Mouse (Mus musculus): ENCODE results near the gene Gm49318. TPM values are rescaled to one million over a fixed set of nuclear protein-coding genes. Genes with fewer than 3 reads are reported as not detected.

The Gm49318 gene
- not detected in 2 replicates for polyA plus RNA-seq (2015; fragmentation: Nextera tagmentation; extraction: Ambion mirVana)

GRCm38 (mm10) chr9:22070791-22071573 lies at the start of gene Gm49318, which contains the start of gene Zfp653:
Gene Gm49318 (minus strand): TSS chr9:22071259.
Gene Zfp653 (minus strand): TSS chr9:22071376.

DNA sequence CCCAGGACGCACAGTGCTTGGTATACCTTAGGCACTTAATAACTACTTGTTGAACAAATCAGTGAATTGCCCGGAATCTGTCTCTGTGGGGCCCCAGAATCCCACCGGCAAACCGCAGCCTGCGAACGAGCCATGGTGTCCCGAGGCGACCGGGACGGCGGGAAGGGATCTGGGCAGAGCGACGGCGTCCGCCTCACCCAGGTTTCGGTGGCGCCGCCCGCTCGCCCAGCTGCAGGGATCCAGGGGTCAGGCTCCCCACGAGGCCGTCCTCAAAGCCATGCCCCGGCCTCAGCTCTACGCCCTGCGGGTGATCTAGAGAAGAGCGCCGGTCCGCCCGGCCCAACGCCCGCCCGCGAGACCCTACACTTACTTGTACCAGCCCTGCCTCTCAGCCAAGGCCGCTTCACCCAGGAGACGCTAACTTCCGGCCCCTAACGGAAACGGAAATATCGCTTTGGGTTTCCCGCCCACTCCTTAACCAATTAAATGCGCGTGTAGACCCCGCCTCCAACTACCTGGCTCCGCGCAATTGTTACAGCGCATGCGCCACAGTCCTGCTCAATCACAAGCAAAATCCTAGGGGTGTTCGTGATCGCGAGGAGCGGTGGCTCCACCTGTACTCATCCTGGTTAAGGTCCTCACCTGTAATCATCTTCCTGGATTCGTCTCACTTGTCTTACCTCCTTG lies 45.8 kb upstream of the Gm49318 start, which contains the start of gene Elof1:
Gene Elof1, minus strand, starts transcription at position 433 of the 687 bp plus-strand sequence.

GRCm38 (mm10) chr9:22098993-22099696 lies 28.1 kb upstream of the Gm49318 start, which contains the start of gene Cnn1:
Gene Cnn1 (plus strand): TSS chr9:22099216.

DNA sequence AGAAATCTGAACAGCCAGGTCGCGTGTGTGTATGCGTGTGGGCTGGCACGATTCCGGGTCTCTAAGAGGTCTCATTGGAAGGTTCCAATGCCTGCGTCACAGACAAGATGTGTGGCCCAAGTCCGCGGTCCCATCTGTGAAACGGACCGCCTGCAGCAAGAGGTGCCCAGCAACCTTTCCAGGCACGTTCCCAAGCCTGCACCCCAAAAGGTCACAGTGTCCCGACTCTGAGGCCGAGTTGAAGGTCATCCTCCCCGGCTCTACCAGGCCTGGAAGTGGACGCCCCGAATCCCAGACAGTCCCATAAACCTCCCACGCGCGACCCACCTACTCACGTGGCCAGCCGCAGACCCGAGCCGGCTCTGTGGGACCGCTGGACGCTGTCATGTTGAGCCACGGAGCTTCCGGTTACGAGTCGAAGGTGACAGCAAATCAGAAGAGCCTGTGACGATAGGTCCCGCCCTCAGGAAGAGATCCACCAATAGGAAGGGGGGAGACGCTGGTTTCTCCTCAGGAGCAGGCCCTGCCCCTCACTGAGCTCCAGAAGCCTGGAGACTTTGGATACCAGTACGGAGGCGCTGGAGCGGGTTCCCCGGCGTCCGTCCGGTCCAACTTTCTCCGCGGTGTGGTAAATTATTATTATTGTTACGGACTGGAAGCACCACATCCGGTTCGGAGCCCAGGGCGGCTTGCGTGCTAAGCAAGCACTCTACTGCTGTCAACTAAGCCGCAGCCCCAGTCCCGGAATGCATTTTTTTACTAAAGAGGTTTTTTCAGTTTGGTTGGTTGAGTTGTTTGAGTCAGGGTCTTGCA lies 14.2 kb upstream of the Gm49318 start, which contains the start of gene Ecsit:
Gene Ecsit, minus strand, starts transcription at position 417 of the 813 bp plus-strand sequence.

DNA sequence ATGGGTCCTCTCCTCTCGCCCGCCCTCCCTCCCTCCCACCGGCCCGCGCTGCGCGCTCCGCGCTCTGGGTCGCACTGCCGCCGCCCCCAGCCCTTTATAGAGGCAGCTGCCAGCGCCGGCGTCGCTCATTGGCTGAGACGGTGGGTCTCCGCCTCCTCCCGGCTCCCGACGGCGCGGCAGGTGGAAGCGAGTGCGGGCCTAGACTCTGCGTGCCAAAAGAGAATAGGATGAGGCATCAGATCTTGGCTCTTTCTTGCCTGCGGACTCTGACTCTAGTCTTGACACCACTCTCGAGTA lies 19.2 kb downstream of the Gm49318 start, which contains the start of gene Elavl3:
Gene Elavl3, minus strand, starts transcription at position 66 of the 297 bp plus-strand sequence.

DNA sequence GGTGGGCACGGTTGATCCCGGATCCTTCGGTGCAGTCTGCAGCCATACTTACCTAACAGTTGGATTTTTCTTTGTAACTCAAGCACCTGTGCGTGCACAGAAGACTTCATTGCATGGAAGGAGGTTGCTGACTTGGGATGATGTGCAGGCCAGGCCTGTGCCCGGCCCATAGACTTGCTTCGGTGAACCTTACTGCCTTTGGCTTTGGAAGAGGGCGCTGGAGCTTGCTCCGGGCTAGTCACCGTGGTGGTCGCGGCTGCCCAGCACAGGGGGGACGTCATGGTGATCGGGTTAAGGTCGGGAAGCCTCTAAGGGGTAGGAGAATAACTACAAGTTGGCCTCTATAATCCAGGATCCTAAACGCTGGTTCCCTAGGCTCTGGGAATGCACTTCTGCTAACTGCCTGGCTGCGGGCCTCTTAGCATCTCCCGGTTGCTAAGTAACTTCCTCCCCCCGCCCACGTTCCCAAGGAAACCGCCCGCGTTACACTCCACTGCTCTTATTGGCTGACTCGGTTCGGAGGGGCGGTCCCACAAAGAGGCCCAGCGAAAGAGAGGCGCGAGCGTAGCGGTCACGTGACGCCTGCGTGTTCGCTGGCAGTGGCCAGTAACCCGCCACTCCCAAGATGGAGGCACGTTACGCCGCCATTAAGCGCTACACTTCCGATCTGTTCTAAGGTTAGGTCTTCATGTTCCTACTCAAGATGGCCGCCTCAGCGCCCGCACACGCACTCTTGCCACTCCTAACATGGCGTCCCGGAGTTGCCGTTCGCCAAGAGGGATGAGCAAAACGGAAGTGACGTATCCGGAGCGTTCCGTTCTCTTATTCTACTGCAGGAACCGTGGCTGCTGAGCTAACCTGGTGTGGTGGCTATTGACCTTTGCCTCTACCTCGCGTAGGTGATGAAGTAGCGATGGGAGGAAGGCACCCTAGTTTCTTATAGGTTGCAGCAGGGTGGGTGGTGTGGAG lies 68.6 kb downstream of the Gm49318 start, which contains the start of the genes Ccdc151 and Prkcsh:
Gene Ccdc151, minus strand, starts transcription at position 441 of the 969 bp plus-strand sequence.
Gene Prkcsh, plus strand, starts transcription at position 613 of the 969 bp plus-strand sequence.

GRCm38 (mm10) chr9:21989230-21990110 lies 81.6 kb downstream of the Gm49318 start, which contains the start of gene Rgl3:
Gene Rgl3 (minus strand): TSS chr9:21989446.

Small RNA genes within 50 kb of the gene (microRNA-seq; reads per million reads assigned to microRNA genes)
- gene Mir7084, result 0 to 0.21 reads per million in 2 experiments

Other genes starting within 250 kb of the Gm49318 start
- 1.1 and 6.7 TPM in 2 replicates for gene Angptl8, start 235.7 kb downstream of the Gm49318 start, polyA plus RNA-seq (2015; fragmentation: Nextera tagmentation; extraction: Ambion mirVana)
- gene Dock6, start 218.6 kb downstream of the Gm49318 start, polyA plus RNA-seq (2015; fragmentation: Nextera tagmentation; extraction: Ambion mirVana), result 13.3 and 14.2 TPM in 2 replicates
- 6.7 and 17.4 TPM in 2 replicates for gene Rab3d, start 153.1 kb downstream of the Gm49318 start, polyA plus RNA-seq (2015; fragmentation: Nextera tagmentation; extraction: Ambion mirVana)
- 1.1 and 1.3 TPM in 2 replicates for gene Ccdc159, start 143.8 kb downstream of the Gm49318 start, polyA plus RNA-seq (2015; fragmentation: Nextera tagmentation; extraction: Ambion mirVana)
- 33.4 and 53.5 TPM in 2 replicates for gene Tmem205, start 143.7 kb downstream of the Gm49318 start, polyA plus RNA-seq (2015; fragmentation: Nextera tagmentation; extraction: Ambion mirVana)
- 1.4 and 2.0 TPM in 2 replicates for gene Plppr2, start 134.2 kb downstream of the Gm49318 start, polyA plus RNA-seq (2015; fragmentation: Nextera tagmentation; extraction: Ambion mirVana)
- gene Swsap1, start 115.5 kb downstream of the Gm49318 start, polyA plus RNA-seq (2015; fragmentation: Nextera tagmentation; extraction: Ambion mirVana), result 2.1 and 2.6 TPM in 2 replicates
- gene Epor, start 107.8 kb downstream of the Gm49318 start, polyA plus RNA-seq (2015; fragmentation: Nextera tagmentation; extraction: Ambion mirVana), result 8.0 and 9.8 TPM in 2 replicates
- 0.27 TPM in 2 replicates for gene Rgl3, start 81.8 kb downstream of the Gm49318 start, polyA plus RNA-seq (2015; fragmentation: Nextera tagmentation; extraction: Ambion mirVana)
- 0.09 and 0.12 TPM in 2 replicates for gene Ccdc151, start 68.6 kb downstream of the Gm49318 start, polyA plus RNA-seq (2015; fragmentation: Nextera tagmentation; extraction: Ambion mirVana)
- gene Prkcsh, start 68.5 kb downstream of the Gm49318 start, polyA plus RNA-seq (2015; fragmentation: Nextera tagmentation; extraction: Ambion mirVana), result 28.7 and 37.6 TPM in 2 replicates
- not detected in 2 replicates for gene Elavl3, start 19.2 kb downstream of the Gm49318 start, polyA plus RNA-seq (2015; fragmentation: Nextera tagmentation; extraction: Ambion mirVana)
- gene Zfp653, start 117 bp upstream of the Gm49318 start, polyA plus RNA-seq (2015; fragmentation: Nextera tagmentation; extraction: Ambion mirVana), result 3.8 and 4.5 TPM in 2 replicates
- gene Ecsit, start 14.2 kb upstream of the Gm49318 start, polyA plus RNA-seq (2015; fragmentation: Nextera tagmentation; extraction: Ambion mirVana), result 40.4 and 43.4 TPM in 2 replicates
- 8.7 and 11.2 TPM in 2 replicates for gene Cnn1, start 28.0 kb upstream of the Gm49318 start, polyA plus RNA-seq (2015; fragmentation: Nextera tagmentation; extraction: Ambion mirVana)
- gene Elof1, start 45.9 kb upstream of the Gm49318 start, polyA plus RNA-seq (2015; fragmentation: Nextera tagmentation; extraction: Ambion mirVana), result 69.6 and 81.4 TPM in 2 replicates
- gene Acp5, start 64.5 kb upstream of the Gm49318 start, polyA plus RNA-seq (2015; fragmentation: Nextera tagmentation; extraction: Ambion mirVana), result 1.6 and 22.5 TPM in 2 replicates
- 65.1 and 66.3 TPM in 2 replicates for gene Pigyl, start 85.6 kb upstream of the Gm49318 start, polyA plus RNA-seq (2015; fragmentation: Nextera tagmentation; extraction: Ambion mirVana)
- gene Zfp872, start 116.8 kb upstream of the Gm49318 start, polyA plus RNA-seq (2015; fragmentation: Nextera tagmentation; extraction: Ambion mirVana), result 0.22 TPM in 1 of 2 replicates, not detected in the other
- 6.9 and 7.2 TPM in 2 replicates for gene Zfp809, start 154.5 kb upstream of the Gm49318 start, polyA plus RNA-seq (2015; fragmentation: Nextera tagmentation; extraction: Ambion mirVana)
- 0.19 and 0.24 TPM in 2 replicates for gene Zfp599, start 188.6 kb upstream of the Gm49318 start, polyA plus RNA-seq (2015; fragmentation: Nextera tagmentation; extraction: Ambion mirVana)
- gene Zfp810, start 236.4 kb upstream of the Gm49318 start, polyA plus RNA-seq (2015; fragmentation: Nextera tagmentation; extraction: Ambion mirVana), result 3.2 and 3.8 TPM in 2 replicates

All from skeletal muscle tissue, postnatal 0 days (tissue).